Mouse (Mus musculus) right cerebral cortex, adult 2 months (tissue): ENCODE data around the gene Pccb.

Experiments
- DNase-seq, 2 experiments: peaks; one replicate each; pipeline ENCODE4 v3.0.0; 2021 to 2022; ENCODE audit warnings: low spot score in 2 of 2

The Pccb gene

GRCm38 (mm10) chr9:101034448-101035098 lies at the start of gene Pccb:
Gene Pccb, minus strand, starts transcription at chr9:101034898.
- peak; percentile 96 to 98 for DNase-seq

GRCm38 (mm10) chr9:101083728-101084127 lies 49.0 kb upstream of the Pccb start:
- no peak for DNase-seq

- no peak for DNase-seq
Observed at GRCm38 (mm10) chr9:101080046-101080685, 45.5 kb upstream of the Pccb start.

- DNase-seq = no peak
Observed at GRCm38 (mm10) chr9:101078579-101078978, 43.9 kb upstream of the Pccb start.

GRCm38 (mm10) chr9:101077486-101077885 lies 42.8 kb upstream of the Pccb start:
- no peak for DNase-seq

- DNase-seq = no peak
Observed at GRCm38 (mm10) chr9:101076095-101076875, 41.6 kb upstream of the Pccb start.

GRCm38 (mm10) chr9:101075694-101076093 lies 41.0 kb upstream of the Pccb start:
- DNase-seq = no peak

GRCm38 (mm10) chr9:101075091-101075581 lies 40.4 kb upstream of the Pccb start:
- no peak for DNase-seq

- DNase-seq = peak; percentile 76 to 82
Observed at GRCm38 (mm10) chr9:101074332-101075021, 39.8 kb upstream of the Pccb start.

- DNase-seq = no peak
Observed at GRCm38 (mm10) chr9:101073987-101074331, 39.3 kb upstream of the Pccb start, which contains the start of gene Msl2. Gene Msl2, plus strand, starts transcription at chr9:101074101.

- peak; percentile 98 to 99 for DNase-seq
Observed at GRCm38 (mm10) chr9:101073041-101073986, 38.6 kb upstream of the Pccb start.

GRCm38 (mm10) chr9:101072506-101072905 lies 37.8 kb upstream of the Pccb start:
- no peak for DNase-seq

GRCm38 (mm10) chr9:101069781-101070180 lies 35.1 kb upstream of the Pccb start:
- DNase-seq = no peak

GRCm38 (mm10) chr9:101065076-101065602 lies 30.4 kb upstream of the Pccb start:
- DNase-seq = no peak

GRCm38 (mm10) chr9:101062253-101062780 lies 27.6 kb upstream of the Pccb start:
- DNase-seq = no peak

- DNase-seq = no peak
Observed at GRCm38 (mm10) chr9:101061035-101061434, 26.3 kb upstream of the Pccb start.

- DNase-seq = no peak
Observed at GRCm38 (mm10) chr9:101057156-101057555, 22.5 kb upstream of the Pccb start.

- DNase-seq = no peak
Observed at GRCm38 (mm10) chr9:101053279-101053678, 18.6 kb upstream of the Pccb start.

- DNase-seq = no peak
Observed at GRCm38 (mm10) chr9:101052691-101053090, 18.0 kb upstream of the Pccb start.

- DNase-seq = no peak
Observed at GRCm38 (mm10) chr9:101052007-101052406, 17.3 kb upstream of the Pccb start.
